Mouse (Mus musculus) adrenal gland, adult 18-20 months (tissue): Measurements from ENCODE around the gene Trdmt1. TPM values are rescaled to one million over a fixed set of nuclear protein-coding genes. Genes with fewer than 3 reads are reported as not detected.

Experiments used
- DNase-seq, 2 experiments: peaks; one replicate each; pipeline ENCODE4 v3.0.0; 2021 to 2022; ENCODE audit warnings: low spot score in 2 of 2
- total RNA-seq, 2 experiments: library from RNA; stranded (reverse); gene quantifications; 1 replicate in 1 of 2; 2 replicates in 1 of 2; pipeline ENCODE4 v1.2.3; 2021

The Trdmt1 gene
- total RNA-seq, 2 experiments from 2014 or later: 2.8 to 3.2 TPM

DNA sequence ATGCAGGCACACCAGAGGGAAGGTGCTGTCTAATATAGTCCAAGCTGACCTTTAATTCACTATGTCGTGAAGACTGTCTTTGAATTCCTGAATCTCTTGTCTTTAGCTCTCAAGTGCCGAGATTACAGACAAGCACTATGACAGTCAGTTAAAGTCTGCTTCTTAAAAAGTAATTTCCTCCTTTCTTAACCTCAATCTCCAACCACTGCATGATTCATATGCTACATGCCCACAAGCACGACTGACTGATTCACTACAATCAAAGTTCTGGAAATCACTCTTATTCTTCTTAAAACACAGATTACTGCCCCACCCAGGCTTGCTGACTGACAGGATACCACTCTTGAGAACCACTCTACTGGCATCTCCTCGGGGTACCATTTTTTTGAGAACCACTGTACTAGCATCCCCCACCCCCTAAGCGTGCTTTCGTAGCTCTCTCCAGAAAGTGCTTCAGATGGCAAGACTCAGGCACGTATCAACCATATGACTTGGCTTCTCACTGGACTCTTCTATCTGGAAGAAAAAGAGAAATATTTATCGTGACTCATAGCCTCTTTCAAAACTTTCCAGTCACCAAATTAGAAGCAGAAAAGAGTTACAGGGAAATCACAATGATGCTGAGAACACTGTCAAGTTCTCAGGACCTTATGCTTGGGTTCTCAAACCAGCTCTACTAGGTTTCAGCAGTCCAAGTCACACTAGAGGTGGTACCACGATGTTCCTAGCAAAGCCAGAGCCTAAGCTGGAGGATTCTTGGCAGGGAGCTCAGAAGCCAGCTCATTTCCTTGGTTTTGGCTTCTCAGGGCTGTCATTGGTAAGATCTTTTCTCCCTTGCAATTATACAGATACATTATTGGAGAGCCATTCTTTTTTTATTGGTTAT lies 12.9 kb upstream of the Trdmt1 start:
- no peak for DNase-seq

DNA sequence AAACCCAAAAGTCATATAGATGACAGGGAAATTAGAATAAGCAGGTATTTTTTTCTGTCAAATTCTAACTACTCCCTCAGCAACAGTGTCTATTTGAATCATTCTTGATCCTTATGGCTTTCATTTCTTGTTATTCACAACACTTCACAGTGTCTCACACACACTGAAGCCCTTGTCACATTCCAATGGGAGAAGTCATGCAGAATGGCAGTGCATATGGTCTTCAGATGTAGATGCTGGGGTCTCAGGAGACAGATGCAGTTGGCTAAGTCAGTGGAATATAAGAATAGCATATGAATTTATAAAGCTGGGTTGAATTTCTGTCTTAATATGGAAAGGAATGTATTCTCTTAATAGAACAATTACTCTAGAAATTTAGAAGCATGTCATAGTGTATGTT lies 11.8 kb upstream of the Trdmt1 start:
- no peak for DNase-seq

DNA sequence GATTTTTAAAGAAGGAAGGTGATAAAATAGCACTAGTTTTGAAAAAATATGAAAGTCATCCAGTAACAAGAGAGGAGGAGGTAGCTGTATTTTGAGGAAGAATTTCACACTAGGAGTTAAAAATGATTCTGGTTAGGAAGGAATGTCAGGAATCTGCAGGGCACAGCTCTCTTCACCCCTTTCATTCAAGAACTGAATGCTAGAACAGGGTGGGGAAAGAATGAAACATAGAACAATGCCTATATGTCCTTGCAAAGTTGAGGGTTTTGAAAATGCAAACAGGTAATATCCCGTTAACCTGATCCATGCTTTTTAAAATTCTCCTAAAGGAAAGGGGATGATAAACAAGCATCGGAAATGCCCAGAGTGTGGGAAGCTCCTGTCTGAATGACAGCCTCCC lies 9.5 kb upstream of the Trdmt1 start:
- no peak for DNase-seq

DNA sequence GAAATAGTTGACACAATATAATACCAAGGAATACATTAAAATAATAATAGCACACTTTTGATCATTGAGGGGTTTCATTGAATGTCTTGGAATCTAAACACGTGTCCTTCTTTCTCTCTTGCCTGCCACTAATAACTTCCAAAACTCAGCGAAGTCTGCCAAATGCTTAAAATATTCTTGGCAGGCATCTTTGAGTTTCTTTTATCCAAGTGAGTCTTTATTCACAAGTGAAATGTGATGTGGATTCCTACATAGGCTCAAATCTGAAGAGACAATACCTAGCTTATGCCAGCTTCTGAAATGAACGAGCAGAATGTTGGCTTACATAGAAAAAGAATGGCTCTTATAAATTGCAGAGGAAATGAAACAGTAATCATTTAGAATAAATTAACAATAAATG lies 4.3 kb upstream of the Trdmt1 start:
- DNase-seq: no peak

DNA sequence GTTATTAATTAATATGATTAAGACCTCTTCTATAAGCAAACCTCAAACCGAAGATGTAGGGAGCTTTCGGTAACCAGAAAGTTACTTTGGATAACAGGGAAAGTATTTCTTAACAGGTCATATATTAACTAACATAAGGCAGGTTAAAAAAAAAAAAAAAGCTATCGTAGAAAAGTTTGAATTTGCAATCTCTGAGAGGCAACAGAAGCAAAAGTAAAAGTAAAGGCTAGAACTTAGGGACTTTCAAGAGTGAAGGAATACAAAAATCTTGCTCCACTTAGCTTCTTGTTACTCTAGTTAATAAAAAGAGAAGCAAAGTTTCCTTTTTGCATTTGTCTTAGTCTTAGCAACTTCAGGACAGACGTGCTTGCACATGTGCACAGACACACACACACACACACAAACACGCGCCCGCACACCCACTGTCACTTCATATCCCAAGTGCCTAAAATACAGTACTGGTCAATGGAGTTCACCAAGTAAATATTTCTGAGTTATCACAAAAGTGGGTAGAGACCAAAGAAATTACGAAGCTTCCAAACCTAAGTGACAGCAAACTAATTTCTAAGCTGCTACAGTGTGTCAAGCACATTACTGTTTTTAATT lies 846 bp downstream of the Trdmt1 start:
- DNase-seq: no peak

DNA sequence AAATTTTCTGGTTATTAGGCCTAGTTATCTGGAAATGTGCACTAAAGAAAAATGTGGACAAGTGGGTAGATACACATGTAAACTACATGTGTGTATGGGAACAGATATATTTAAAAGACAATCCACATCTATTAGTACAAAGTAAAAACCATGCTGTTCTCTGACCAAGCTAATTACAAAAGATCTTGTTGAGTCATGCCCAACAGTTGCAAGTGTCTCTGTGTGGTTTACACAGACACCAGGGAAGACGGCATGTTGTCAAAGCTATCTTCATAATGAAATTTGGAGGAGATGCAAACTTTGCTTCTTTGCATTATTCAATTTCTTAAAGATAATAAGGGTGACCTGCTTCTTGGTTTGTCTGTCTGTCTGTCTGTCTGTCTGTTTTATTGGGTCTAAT lies 4.6 kb downstream of the Trdmt1 start:
- DNase-seq: no peak

DNA sequence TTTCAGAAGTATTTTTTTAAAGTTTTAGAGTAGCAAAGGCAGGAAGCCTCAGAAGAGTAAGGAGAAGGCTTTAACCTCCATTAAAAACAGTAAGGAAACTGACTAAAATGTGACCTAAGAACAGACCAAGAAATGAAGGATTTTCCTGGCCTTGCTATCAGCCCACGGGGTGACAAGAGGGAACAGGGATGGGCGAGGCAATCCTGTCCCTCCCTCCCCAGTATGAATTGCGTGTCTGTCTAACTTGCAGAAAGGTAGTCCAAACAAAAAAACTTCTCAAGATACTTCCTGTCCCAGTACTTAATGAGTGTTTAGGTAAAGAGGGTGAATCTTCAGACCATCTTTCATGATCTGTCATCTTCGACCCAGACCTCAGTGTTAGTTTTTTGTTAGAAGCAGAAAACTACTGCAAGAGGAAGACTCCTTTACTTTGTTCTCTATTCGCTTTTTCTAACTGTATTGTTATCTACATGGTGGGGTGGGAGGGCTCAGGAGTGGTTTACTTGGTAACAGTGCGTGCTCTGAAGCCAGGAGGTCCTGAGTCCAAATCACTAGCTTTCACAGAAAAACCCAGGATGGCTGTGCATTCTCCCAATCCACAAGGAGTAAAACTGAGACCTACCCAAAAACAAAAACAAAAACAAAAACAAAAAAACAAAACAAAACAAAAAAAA lies 5.6 kb downstream of the Trdmt1 start:
- no peak for DNase-seq

DNA sequence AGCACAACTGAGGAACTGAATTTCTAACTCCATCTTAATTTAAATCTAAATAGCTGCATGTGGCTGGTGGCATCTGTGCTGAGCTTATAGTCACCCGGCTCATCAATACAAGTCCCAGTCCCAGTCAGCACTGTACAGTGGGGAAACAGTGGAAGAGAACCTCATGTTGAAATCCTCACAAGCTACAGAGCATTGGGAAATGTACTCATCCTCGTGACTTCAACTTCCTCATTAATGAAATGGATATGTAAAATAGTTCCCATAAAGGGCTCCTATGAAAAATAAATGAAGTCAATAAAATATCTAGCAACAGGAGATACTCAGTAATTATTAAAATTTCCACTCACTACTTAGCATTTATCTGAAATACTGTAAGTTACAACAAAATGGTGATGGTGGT lies 6.2 kb downstream of the Trdmt1 start:
- no peak for DNase-seq

DNA sequence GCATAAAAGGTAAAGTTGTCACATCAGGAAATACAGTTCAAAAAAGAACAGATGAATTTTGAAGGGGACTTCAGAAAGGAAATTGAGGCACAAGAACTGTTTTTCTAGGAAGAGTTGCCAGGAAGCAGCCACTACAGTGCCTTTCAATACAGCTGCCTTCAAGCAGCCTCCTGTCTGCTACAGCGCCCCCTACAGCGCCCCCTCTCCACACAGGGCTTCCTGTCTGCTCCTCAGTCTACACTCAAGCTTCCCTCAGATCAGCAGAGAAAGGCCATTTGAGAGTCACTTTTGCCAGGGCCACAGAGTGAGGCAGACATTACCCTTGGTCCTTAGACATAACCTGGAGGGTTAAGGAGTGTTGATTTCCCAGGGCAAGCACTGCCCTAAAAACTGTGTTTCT lies 6.7 kb downstream of the Trdmt1 start:
- no peak for DNase-seq

DNA sequence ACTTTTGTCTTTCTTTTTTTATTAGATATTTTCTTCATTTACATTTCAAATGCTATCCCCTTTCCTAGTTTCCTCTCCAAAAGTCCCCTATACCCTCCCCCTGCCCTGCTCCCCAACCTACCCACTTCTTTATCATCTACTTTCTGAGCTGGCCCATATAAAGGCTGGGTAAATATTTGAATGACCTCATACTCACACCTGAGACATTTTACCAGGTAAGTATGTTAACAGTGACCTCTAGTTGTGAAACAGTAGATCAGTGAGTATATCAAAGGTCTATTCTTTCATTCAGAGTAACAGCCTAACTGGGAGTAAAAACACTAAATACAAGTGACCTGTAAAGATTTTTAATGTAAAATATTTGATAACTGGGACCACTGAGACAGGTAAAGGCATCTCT lies 7.7 kb downstream of the Trdmt1 start:
- DNase-seq: no peak

DNA sequence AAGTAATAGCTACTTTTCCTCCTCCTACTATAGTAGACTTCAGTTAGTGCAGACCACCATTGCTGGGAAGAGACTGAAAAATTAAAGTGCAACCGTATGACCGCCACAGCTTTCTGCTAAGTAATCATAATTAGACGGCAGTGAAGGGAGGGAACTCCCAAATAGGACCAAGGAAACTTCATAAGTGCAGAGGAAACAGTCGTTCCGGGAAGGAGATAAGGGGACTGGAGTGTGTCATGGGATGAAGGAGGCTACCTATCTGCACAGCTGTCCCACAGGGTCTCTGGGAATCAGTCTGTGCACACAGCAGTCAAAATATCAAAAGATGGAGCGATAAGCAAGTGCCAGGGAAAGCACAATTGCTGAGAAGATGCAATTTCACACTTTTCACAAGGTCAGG lies 13.8 kb downstream of the Trdmt1 start:
- DNase-seq: no peak

DNA sequence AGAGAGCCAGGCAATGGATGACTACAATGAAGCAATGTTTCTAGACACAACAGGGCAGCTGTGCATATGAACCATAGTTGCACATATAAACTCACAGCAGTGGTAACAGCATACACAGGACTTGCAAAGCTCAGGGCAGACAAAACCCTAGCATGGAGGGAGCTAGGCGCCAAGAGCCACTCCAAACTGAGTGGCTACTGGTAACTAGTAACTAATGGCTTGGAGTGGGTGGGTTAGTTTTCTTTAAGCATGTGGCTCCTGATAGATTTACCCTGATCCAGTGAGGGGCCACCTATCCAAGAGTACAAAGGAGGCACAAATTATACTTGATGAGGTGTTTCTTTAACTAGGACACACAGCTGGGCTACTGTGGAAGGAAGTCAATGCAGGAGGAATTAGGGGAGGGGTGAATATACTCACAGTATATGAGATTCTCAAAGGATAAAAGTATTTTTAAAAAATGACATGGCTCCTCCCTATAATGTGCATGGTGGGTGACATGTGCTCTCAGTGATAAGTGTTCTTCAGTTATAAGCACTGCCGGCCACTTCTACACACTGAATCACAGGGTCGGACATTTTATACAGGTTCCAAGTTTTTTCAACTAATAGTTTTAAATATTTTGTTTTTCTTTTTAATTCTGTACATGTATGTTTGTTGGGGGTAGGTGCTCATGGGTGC lies 15.1 kb downstream of the Trdmt1 start:
- DNase-seq: no peak

DNA sequence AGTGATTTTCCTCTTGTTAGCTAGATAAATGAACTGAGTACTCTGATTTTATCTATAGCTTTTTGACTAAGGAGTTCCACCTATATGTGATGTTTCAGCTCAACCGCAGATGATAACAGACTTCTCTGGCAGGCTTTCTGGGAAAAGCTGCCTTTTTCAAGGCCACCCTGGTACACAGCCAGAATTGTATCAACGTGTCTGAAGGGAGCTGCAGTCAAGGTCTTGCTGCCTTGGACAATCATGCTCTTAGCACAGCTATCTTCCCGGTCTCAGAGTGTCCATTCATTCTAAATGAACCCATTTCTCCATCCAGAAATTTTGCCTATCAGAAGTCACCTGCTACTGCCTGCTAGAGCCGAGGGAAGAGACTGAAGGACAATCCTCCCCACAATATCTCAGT lies 16.9 kb downstream of the Trdmt1 start:
- DNase-seq: peak in 1 of 2 experiments; percentile 32

DNA sequence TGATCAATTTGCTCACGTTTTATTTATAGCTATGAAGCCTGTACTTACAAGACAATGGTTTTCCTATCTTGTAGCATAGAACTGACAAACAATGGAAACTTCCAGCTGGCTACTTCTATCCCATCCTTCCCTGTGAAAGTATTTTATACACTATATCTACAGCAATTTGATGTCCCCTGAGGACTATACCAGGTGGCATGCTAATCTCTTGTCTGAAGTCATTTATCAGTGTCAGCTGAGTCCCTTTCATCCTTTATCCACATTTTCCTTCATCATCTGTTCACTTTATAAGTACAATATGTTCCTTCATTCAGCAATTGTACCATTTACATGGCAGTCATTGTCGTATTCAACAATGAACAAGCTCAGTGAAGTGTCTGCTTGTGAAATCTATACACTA lies 17.3 kb downstream of the Trdmt1 start:
- no peak for DNase-seq

DNA sequence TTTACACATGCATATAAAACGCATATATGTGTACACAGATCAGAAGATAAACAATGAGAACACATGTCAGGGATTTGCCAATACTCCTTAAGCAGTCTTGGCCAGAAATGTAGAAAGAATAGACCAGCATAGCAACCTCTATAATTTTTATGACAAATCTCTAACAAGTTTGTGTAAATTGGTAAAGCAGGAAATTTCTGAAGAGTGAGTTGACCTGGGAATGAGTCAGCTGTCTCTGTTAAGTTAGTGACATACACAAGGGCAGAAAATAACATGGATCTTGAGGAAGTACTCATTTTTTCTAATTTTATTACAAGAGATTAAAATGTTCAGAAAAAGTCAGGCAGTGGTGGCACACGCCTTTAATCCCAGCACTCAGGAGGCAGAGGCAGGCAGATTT lies 18.3 kb downstream of the Trdmt1 start:
- DNase-seq: no peak

DNA sequence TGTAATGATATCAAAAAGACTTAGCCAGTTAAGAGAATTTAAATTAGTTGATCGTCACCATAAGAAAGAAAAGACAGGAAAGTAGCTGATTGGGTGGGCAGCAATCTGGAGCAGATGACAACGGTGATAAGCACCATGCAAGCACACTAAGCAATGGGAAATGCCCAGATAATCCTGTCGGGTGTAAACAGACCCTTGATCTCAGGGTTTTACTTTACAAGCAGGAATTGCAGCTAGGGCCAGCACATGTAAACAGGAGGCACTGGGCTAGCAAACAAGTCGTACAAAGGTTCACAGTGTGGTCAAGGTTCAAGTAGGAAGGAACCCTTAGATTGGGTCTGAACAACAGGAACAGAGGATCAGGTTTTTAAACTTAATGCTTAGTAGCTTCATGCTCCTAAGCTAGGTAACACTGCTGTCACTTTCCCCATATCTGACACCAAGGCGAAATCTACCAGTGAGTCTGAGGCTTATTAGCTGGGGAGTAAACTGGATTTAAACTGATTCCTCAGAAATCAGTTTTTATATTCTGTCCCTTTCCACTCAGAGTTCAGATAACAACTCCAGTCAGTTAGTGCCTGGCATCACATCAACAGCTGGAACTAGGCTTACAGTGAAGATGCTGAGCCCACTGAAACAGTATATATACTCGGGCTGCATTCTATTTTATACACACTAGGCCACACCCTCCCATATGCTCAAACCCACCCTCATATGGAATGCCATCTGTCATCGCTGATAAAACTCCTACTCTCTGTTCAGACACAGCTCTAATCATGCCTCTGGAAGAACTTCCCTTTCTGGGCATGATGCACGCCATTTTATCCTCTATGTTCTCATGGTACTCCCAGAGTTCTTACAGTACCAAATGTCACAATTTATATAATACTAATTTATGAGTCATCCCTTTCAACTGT lies 20.7 kb downstream of the Trdmt1 start:
- DNase-seq: no peak

DNA sequence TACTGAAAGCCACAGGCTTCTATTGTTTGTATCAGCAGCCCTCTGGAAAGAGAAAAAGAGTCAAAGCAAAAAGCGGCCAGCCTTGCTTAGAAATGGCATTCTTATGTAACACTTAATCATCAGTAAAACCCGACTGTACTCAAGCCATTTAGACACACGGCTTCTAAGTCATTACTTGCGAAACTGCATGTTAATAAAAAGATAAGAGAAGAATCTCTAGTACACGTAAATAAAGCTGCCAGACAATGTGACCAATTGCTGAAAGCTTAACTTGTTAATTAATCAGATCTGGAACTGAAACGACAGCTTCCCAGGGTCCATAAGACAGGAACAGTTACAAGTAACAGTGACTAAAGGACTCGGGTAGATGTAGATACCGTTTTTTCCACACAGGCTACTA lies 22.4 kb downstream of the Trdmt1 start:
- DNase-seq: no peak

DNA sequence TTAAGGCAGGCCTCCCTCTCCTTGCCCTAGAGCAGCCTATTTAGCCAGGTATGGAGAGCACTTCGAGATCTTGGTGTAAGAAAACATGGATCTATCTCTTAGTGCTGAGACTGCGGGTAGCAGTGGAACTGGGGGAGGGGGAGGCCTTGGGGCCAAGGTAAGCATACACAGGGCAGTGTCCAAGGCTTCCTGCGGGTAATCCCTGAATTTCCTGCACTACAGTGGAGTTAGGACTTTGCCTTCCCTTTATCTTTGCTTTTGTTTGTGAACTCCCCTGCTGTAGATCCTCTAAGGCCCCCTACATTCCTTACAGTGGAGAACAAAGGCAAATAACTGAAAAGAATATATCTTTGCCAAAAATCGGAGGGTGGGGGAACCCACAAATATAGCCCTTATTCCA lies 29.5 kb downstream of the Trdmt1 start:
- DNase-seq: no peak

DNA sequence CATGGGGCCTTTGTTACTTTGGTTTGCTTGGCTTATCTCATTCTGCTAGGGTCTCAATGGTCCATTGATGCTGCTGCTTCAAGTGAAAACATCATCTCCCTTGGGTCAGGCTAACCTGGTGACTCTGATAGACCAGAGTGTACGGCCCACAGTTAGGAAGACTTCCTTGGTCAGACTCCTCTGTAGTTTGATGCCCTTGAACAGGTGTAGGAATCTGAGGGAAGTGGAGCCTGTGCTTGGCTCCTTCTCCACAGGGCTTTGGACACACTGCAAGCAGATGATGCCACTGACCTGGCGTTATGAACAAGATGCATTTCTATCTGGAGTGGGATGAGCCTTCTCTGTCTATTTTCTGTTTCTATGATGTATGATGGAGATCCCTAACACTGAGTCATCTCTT lies 41.8 kb downstream of the Trdmt1 start:
- no peak for DNase-seq

DNA sequence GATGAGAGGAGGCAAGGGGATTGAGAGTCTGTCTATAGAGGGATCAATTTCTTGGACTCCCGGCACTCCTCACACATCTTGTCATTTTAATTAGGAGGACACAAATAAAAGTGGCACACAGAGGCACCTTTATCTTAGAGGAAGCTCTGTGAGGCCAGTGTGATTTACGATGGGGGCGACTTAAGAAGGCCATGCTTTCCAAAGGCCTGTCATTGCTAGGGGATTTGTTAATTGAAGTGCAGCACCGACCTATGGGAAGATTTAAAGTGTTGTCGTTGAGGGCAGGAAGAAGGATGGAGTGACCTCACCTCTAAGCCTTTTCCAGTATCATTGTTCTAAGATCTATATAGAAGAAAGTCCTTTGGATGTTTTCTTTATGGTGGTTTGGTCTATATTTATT lies 42.9 kb downstream of the Trdmt1 start:
- DNase-seq: no peak
